In the genomic region with DNA sequence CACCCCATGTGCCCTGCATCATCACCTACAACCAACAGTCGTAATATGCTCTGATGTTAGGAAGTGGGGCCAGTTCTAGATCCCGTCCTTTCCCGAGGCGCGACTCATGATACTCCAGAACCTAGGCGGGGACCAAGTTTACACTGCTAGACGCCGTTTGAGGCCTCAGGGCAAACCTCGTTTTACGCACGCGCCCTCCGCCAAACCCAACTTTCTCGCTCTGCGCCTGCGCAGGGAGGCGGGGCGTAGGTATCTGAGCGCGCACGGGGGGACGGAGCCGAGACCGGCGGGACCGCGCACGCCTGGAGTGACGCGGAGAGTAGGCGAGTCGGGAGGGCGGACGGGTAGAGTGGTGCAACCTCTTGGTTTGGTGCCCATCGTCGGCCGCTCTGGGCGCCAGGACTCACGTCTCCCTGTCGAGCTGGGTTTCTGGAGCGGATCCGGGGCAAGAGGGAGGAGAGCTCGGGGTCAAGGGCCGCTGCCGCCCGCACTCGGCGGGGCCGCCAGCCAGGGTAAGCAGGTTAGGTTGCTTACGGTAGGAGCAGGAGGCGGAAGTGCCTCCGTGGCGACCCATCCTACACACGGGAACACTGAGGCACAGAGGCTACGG, we compare ENCODE assay signal across 8 mouse cellular contexts. TPM values are rescaled to one million over a fixed set of nuclear protein-coding genes. Genes with fewer than 3 reads are reported as not detected.
A peak's percentile ranks its signal among the peaks of the same experiment; 100 is the strongest.
DNase-seq lines count a peak whose midpoint lies in the region; ATAC-seq and TF ChIP-seq lines count a peak whose summit lies in the region.

A gene (plus strand): TSS at position 457 of the 610 bp plus-strand sequence.

- H3K9me3 ChIP-seq in megakaryocyte, embryonic 14.5 days = no peaks in the 10 kb centered on the region

- peak within 1 kb of the TSS; percentile 69 for H3K27ac ChIP-seq in cortical plate, adult 2 months (ENCODE audit: insufficient read depth, low read length)

- no peaks in the 10 kb centered on the region; the same call in 1 of the 2 replicates for H3K4me1 ChIP-seq in cortical plate, adult 2 months (ENCODE audit: control insufficient read depth, insufficient read depth, low read length)
- peaks cover 57% of the 10 kb centered on the region for H3K4me1 ChIP-seq in megakaryocyte, embryonic 14.5 days

- no peaks in the 10 kb centered on the region for H3K36me3 ChIP-seq in megakaryocyte, embryonic 14.5 days (replicated peaks; ENCODE audit: low read length)

- peak; percentile 99 for DNase-seq in gastrocnemius, adult 8-10 months (ENCODE audit: low spot score in 2 of 2)
- DNase-seq in hindlimb bud, embryonic 11.5 days (ENCODE audit: extremely low spot score, low read depth, low spot score) = peak; percentile 89
- DNase-seq in left cerebral cortex, adult 8-10 months (ENCODE audit: low spot score in 2 of 2) = peak; percentile 97 to 98
- DNase-seq in right cerebral cortex, postnatal 10 days (ENCODE audit: low spot score in 2 of 2) = peak; percentile 99 to 100
- DNase-seq in urinary bladder, postnatal 25 days (ENCODE audit: low spot score) = peak; percentile 98

- TF ChIP-seq CTCF in cortical plate, adult 2 months (IDR thresholded peaks at IDR 0.05; ENCODE audit: extremely low read depth, insufficient read depth, low read length) = no peak

- H3K27me3 ChIP-seq in megakaryocyte, embryonic 14.5 days (replicated peaks) = no peaks in the 10 kb centered on the region

- peak within 1 kb of the TSS; percentile 81 for H3K4me3 ChIP-seq in cortical plate, adult 2 months (ENCODE audit: insufficient read depth, low read length)
- peak within 1 kb of the TSS; percentile 98 for H3K4me3 ChIP-seq in megakaryocyte, embryonic 14.5 days (replicated peaks)

- TF ChIP-seq POLR2A in cortical plate, adult 2 months (IDR thresholded peaks at IDR 0.05; ENCODE audit: extremely low read depth, insufficient read depth, low read length) = peak; percentile 91

- peak; percentile 91 for ATAC-seq in activated CD4-positive, CD25-positive, alpha-beta regulatory T cell, adult 4 months

RNA-seq across cellular contexts. Expression of the gene that starts here (rescaled TPM):
- 10 to 100 TPM; 76.7 to 88.9 TPM for polyA plus RNA-seq in activated CD4-positive, CD25-positive, alpha-beta regulatory T cell, adult 4 months (2017; shearing (Covaris generic))
- 75.1 and 81.7 TPM in 2 replicates for polyA plus RNA-seq in cortical plate, adult 2 months (2012; rRNA removed)
- 10 to 100 TPM; 30.3 to 36.8 (median 32.5) TPM for total RNA-seq in gastrocnemius, adult 8-10 months (2022)
- 10 to 100 TPM; 50.5 to 55.7 (median 53.0) TPM for total RNA-seq in left cerebral cortex, adult 8-10 months (2022)
- 1.1 and 3.5 TPM in 2 replicates for polyA plus RNA-seq in megakaryocyte, embryonic 14.5 days (2012; ENCODE audit: insufficient read depth, low replicate concordance)

Comparison
In these comparisons a context has a peak if more than half of its experiments do, and no peak if none do; other contexts are left out.
1. Peak in every context shown above with its lines: DNase-seq, ATAC-seq, H3K4me3 ChIP-seq and H3K27ac ChIP-seq.
2. RNA of the gene that starts here (polyA plus RNA-seq): 76.7 to 88.9 TPM in activated CD4-positive, CD25-positive, alpha-beta regulatory T cell, adult 4 months and 75.1 to 81.7 TPM in cortical plate, adult 2 months; 1.1 to 3.5 TPM in megakaryocyte, embryonic 14.5 days; every median in the first group is over 10 times any median in the second.